Mouse (Mus musculus): ENCODE results near the gene C1s2.
A peak's percentile ranks its signal among the peaks of the same experiment; 100 is the strongest.
"Not testable (repeated sequence)": the region's sequence is repeated elsewhere in the genome, so short reads cannot be mapped to it uniquely, and the experiment has no call there.

The C1s2 gene

DNA sequence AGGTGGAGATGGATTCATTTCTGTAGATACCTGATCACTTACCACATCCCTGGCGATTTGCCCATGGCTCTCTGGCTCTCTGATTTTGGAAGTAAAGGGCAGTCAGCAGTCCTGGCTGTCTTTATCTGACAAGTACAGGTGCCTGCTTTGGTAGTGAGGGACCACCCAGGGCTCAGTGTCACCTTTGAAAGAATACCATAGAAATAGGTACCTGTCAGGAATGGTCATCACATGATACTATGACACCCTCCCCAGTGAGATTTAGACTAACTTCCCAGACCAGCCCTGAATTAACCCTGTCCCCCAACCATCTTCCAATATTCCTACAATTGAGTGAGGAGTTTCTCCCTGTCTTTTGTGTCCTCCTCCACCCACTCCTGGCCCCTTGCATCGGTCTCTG, at the start of gene C1s2:
TSS of gene C1s2 (minus strand) at position 101 of the 400 bp plus-strand sequence.
- DNase-seq: not testable (repeated sequence)

DNA sequence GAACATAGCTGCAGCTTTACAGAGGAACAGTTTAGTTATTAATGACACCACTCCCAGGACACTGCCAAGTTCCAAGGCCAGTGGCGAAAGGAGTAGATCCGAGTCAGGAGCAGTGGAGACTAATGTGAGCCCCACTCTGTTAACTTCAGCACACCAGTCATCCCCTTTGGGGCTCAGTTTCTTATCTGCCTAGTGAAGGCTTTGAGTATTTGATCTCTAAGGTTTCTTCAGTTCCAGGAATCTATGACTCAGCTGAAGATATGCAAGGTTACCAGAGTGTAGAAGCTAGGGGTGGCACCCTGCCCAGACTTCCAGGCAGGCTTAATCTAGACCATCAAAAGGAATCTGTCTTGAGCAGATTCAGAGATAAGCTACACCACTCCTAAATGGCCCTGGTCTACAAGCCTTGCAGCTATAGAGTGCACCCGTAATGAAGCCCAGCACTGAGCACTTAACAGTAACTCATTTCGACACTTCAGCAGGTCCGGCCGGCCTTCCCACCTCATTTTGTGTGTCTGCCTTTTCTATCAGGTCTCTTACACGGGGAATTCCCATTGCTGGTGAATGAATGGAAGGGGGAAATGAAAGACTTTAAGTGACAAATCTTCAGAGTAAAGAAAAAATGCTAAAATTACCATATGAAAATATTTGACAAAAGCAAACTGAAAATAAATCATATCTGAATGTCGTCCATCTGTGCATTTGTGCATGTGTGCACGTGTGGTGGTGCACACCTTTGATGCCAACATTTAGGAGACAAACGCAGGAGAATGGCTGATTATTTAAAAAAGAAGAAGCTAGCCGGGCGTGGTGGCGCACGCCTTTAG, 47.9 kb upstream of the C1s2 start:
- no peak for DNase-seq

DNA sequence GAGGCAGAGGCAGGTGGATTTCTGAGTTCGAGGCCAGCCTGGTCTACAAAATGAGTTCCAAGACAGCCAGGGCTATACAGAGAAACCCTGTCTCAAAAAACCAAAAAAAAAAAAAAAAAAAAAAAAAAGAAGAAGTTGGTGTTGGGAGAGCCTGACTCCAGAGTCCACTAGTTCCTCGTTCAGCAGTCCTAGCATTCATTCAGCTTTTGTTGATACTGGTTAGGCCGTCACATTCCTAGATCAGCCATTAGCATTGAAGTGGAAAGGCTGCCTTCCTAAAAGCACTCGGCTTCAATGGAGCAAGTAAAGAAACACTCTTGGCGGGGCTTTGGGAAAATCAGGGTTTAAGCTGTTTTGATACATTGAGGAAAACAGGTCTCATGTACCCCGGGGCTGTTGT, 46.4 kb upstream of the C1s2 start:
- DNase-seq: not testable (repeated sequence)

DNA sequence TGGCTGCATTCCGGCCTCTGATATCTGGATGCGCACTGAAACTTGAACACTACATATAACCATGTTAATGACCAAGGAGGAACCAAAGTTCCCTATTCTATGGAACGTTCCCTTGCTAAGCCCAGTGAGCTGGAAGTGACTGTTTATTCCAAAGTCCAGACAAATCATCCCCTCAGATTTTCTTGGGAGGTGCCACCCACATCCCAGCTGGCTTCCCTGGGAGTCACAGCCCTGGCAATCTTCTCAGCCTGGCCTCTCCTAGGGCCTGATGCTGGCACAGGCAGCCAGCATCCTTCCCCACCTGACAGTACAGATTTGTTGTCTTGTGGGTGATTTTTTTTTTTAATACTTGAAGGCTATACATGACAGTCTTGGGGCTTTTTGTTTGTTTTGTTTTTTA, 43.6 kb upstream of the C1s2 start:
- DNase-seq: no peak

DNA sequence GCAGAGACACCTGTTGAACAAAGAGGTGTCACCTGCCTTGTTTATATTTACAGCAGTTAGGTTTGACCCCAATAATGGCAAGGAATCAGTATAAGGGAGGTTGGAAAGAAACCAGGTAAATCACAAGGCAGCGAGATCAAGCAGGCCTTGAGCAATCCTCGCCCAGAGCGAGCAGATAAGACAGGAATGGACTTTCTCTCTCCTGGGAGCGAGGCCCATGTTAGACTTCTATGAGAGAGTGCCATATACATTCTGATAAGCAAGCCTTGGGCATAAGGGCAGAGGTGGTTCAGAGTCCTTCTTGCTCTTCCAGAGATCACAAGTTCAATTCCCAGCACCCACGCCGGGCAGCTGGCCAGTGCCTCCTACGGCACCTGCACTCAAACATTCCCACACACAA, 42.9 kb upstream of the C1s2 start:
- DNase-seq: no peak

DNA sequence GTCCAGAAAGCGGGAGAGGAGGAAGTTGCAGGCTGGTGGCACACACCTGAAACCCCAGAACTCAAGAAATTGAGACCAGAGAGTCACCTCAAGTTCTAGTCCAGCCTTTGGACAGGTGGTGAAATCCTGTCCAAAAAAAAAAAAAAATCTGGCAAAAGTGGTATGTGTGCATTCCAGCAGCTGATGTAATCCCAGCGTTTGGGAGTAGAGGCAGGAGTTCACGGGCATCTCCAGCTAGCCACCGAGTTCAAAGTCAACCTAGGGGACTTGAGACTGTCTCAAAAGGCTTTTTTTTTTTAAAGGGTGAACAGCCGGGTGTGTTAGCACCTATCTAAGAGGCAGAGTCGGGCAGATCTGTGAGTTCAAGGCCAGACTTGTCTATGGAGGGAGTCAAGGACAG, 40.3 kb upstream of the C1s2 start:
- DNase-seq: no peak

DNA sequence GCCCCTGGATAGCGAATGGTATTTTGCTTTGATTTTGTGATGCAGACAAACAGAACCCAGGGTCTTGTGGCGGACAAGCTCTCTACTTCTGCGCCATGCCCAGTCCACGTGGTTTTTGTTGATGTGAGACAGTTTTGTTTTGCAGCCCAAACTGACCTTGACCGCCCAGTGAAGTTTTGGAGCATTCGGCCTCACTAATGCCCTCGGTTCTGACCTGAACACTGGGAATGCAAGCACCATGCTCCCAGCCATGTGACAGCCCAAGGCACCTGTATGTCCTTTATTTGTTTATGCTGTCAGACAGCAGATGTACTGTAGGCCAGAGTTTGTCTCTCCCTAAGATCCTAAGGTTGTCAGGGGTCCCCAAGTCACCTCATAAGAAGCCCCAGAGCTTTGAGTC, 38.7 kb upstream of the C1s2 start:
- DNase-seq: no peak

DNA sequence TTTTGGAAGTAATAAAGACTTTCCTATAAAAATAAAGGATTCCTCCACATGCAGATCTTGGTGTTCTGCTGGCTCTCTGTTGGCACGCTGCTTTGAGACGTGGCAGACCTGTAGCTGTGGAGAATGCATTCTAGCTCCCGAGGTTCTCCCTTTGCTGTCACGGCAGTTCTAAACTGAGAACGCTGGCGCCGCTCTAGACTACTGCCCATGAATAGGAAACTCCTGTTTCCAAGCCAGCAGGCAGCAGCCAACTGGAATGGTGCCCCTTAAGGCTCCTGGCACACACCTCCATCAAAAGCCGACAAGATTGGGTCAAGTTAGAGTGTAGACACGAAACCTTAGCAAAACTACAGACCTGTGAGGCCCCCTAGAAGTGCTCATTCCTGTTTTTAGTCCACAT, 37.7 kb upstream of the C1s2 start:
- peak; percentile 61 for DNase-seq

DNA sequence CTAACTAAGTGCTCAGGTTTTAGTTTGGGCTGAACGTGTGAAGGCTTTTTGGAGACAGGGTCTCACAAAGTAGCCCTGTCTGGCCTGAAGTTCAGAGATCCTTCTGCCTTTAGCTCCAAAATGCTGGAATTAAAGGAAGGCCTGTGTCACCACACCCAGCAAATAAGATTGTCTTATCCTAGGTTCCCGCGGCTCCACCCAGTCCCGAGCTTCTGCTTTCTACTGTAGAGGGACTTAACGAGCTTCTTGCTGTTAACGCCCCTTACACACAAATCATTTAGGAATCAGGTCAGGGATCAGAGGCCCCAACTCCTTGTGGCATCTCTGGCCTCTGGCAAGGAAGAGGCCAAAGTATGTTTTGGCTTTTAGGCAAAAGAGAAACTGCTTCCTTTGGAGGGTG, 36.2 kb upstream of the C1s2 start:
- DNase-seq: no peak

DNA sequence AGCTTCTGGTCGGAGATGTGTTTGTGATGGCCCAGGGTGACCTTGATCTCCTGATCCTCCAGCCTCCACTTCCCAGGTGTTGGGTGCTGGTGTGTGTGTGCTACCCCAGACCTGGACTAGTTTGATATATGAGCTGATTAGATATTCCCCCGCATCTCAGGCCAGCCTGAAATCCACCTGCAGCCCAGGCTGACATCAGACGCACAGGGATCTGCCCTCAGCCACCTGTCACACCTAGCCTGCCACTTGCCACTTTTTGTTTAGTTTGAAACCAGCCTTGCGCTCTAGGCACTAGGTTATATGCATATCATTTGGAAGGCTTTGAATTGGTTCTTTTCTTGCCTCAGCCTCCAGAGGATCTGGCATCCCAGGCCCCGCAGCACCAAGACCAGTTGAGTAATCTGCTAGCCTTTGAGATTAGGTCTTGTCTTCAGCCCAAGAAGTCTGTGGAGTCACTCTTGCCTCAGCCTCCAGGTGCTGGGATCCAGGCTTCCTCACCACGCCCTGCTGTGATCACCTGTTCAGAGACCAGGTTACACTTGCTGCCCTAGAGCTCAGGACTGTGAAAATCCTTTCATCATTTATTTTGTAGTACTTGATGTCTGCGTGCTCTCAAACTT, 34.5 kb upstream of the C1s2 start:
- no peak for DNase-seq

DNA sequence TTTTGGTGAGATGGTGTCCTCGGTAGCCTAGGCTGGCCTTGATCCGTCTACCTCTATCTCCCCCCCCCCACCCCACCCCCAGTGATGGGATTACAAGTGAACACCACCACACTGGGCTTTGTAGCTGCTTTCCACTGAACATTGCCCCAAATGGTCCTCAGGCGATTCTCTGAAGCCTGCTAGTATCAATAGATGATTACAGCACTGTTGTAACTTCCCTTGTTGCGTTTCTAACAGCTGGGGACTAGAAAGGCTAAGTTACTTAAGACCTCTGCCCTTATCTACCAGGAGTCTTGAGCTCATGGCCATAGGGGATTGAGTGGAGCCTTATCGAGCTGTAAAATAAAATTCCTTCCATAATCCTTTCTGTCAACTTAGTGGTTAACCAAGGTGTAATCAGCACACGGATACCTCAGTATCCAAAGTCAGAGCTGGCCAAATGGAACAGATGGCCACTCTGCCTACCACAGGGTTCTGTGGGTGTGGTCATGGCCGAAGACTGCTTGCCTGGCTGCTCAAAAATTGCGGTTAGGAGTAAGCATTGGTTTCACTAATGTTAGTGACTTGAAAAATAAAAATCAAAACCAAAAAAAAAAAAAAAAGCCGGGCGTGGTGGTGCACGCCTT, 33.5 kb upstream of the C1s2 start:
- peak; percentile 76 for DNase-seq

DNA sequence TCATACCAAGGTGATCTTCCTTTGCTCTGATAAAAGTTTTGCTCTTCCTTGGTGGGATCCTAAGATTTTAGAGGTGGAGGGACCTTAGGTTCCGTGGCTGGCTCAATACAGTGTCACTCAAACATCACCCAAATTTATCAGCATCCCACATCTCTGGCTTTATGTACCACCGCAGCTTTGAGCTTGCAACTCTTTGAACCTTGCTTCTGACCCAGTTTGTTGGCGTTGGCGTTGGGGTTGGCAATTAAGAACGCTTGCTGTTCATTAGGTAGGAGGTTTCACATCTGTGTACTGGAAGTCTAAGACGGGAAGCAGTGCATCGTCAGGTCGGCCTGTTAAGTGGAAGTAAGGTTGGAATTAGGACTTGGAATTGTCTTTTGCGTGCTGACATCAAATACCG, 29.1 kb upstream of the C1s2 start:
- no peak for DNase-seq

DNA sequence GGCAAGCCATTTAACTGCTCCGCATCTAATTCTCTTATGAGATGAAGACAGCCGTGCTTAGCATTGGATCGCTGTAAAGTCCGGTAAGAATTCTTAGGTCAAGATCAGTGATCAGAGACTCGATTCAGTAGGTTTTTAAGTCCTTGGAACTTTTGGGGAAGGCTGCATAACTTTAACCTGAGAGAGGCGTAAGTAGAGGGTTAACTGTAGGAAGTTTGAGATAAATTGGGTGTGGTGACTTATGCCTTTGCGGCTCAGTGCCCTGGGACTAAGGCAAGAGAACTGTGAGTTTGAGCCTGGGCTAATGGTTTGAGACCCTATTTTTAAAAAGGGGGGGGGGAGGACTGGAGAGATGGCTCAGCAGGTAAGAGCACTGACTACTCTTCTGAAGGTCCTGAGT, 28.4 kb upstream of the C1s2 start:
- DNase-seq: no peak

DNA sequence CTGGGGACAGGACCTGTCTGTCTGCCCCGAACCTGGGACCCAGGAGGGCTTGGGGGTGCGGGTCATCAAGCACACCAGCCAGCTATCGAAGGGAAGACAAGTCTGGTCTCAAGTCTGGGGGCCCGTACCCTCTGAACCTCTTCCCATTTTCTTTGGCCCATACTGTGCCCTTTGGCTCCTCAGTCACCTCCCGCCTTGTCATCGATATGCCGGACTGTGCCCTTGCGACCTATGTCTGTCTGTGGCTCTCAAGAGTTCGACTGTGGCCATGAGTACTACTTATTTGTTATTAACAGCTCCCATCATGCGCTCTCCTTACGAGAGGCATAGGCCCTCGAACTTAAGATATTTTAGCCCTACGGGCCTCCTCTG, 27.5 kb upstream of the C1s2 start:
- DNase-seq: no peak

DNA sequence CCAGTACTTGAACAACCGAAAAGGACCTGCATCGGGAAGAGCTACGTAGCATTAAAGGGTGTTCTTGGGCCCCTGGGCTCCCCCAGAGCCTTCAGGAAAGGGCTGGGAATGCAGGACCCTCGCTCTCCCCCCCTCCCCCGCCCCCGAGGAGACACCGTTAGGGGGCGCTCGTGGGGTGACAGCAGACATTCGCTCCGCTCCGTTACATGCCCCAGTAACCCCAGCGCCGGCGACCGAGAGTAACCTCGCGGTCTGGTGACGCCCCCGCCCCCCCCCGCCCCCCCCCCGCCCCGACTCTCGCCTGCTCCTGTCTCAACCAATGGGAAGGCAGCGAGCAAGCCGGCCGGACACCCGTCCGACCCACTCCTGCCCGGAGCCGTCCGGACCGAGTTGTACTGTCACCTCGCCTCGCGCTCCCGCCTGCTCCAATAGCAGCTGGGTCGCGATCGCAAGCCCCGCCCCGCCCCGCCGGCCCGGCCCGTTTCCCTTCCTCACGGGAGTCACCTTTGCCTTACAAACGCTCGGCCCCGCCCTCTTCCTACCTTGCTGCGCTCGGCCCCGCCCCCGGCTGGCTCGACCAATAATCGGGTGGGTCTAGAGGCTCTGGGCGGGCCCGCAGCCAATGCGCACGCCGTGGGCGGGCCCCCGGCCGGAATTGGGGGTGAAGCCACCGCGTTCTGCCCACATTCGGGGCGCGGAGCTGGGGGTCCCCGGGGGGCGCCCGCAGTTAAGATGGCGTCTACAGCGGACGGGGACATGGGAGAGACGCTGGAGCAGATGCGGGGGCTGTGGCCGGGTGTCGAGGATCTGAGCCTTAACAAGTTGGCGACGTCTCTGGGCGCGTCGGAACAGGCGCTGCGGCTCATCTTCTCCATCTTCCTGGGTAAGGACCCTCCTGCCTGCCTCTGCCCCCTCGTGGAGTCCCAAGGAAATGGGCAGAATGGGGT, 26.9 kb upstream of the C1s2 start, which contains the start of gene Lpcat3:
TSS of gene Lpcat3 (plus strand) at position 551 of the 947 bp plus-strand sequence.
- peak; percentile 99 for DNase-seq

DNA sequence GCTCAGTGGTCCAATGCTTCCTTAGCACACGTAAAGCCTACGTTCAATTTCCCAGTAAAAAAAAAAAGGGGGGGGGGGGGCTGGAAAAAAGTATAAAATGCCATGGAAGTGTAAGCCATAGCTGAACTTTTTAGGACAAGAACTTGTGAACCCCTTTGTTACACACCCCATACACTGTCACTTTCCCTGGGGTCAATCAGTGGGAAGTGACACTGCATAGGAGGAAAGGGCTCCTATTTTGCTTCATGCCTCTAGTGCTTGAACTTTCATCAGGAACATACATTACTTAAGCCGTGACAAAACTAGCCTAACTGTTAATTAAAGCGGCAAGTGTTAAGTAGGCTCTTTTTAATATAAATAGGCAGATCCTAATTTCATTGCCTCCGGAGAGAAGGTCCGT, 26.1 kb upstream of the C1s2 start:
- no peak for DNase-seq

DNA sequence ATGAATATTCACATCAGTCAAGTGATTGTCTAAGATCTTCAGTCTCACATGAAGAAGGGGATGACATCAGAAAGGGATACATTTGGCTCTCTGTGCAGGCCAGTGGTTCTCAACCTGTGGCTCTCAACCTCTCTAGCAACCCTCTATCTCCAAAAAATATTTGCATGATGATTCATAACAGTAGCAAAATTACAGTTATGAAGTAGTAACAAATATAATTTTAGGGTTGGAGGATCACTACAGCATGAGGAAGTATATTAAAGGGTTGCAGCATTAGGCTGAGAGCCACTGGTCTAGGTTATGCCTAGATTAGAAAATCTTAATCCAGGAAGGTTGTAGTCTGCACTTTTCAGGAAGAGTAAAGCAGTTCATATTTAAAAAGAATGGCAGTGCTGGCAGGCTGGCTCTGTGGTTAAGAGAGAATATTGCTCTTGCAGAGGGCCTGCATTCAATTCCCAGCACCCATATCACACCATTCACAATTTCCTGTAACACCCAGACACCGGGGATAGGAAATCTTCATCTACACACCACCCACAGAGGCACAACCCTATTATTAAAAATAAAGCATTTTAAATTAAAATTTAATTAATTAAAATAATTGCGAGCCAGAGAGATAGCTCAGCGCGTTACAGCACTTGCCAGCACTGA, 25.4 kb upstream of the C1s2 start:
- no peak for DNase-seq

DNA sequence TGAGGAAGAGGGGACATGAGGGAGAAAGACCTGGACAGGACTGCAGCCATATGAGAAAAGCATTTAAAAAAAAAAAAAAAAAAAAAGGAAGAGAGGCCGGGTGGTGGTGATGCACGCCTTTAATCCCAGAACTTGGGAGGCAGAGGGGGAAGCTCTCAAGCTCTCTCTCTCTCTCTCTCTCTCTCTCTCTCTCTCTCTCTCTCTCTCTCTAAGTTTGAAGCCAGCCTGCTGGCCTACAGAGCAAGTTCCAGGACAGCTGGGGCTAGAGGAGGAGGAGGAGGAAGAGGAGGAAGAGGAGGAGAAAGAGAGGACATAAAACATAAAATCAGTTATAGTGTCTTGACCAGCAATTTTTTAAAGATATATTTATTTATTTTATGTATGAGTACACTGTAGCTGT, 22.2 kb upstream of the C1s2 start:
- DNase-seq: no peak

DNA sequence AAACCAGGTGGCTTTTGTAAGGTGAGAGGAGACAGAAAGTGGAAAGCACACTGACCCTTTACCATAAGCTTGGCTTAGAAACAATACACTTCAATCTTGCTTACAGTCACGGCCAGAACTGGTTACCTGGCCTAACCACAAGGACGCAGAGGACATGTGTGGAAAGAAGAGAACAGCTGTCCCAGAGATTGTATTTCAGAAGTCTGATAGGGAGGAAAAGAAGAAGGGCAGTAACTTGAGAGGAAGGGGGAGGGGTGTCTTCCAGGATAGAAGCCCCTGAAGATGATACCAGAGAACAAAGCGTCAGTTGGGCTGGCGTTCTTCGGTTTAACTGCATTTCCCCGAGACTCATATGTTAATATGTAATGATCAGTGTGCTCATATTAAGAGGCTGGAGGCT, 20.0 kb upstream of the C1s2 start:
- no peak for DNase-seq

DNA sequence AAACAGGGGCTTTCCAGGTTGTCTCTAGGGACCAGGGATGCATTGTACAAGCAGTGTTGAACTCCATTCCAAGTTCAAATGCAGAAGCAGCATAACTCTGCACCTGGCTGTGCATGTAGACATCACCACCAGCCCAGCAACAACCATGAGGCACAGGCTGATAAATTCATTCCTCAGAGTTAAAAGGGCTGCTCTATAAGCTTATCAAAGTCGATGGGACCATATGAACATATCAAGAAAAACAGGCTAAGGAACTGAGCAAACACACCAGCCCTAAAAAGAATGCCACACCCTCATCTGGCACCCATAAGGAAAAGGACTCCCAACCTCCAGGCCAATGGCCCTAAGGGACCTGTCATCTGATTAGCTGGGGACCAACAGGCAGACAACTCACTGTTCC, 10.5 kb upstream of the C1s2 start:
- no peak for DNase-seq

DNA sequence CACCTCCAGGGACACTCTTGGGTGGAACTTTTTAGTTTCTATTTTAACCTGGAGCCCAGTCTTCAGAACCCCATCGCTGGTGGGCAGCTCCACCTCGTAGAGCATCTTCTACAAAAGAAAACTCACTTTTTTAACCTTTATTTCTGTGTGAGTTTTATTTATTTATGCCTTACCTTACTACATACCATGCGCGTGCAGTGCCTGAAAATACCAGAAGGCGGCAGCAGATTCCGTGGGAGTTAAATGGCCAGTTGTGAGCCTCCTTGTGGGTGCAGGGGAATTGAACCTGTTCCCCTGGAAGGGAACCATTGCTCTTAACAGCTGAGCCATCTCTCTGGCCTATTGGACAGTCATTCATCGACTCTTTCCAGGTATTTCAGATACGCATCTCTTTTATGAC, 5.1 kb upstream of the C1s2 start:
- peak; percentile 75 for DNase-seq

DNA sequence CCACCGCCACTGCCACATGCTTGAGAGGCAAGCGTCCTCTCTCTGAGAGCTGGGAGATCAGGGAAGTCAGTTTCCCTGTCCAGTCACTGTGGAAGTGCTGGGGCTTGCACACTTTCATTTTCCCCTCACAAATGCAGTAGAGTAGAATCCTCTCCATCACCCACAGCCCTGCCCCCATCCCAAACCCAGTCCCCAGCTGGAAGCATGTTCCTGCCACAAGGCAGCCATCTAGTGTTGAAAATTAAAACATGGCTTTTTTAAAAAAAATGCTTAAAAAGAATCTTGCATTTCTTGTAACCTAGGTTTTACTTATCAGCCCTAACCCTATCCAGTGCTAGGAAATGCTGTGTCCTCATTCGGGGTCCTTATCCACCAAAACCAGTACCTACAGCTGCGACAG, 4.2 kb upstream of the C1s2 start:
- DNase-seq: no peak
